Mouse (Mus musculus) bone marrow, adult 2 months (tissue): Measurements from ENCODE around the gene Slc16a11. TPM values are rescaled to one million over a fixed set of nuclear protein-coding genes. Genes with fewer than 3 reads are reported as not detected.

ENCODE experiments used
- H3K27ac ChIP-seq: fragments of 200-500 bp; 2 replicates; pipeline ENCODE4 v1.5.1; 2012; ENCODE audit warnings: low read depth, mild to moderate bottlenecking, control low read depth, inconsistent platforms, low read length; ENCODE audit not compliant: control insufficient read depth, poor library complexity, insufficient read depth
- H3K4me1 ChIP-seq: fragments of 200-500 bp; 2 replicates; pipeline ENCODE4 v1.6.1; 2011; ENCODE audit warnings: low read length; ENCODE audit not compliant: control insufficient read depth, insufficient read depth
- H3K4me3 ChIP-seq: fragments of 200-500 bp; replicated peaks from 2 replicates; pipeline ENCODE3; 2011; ENCODE audit warnings: mild to moderate bottlenecking, low read depth, low read length, control low read depth; ENCODE audit not compliant: control insufficient read depth
- CTCF ChIP-seq: fragments of 200-500 bp; IDR thresholded peaks from 2 replicates; pipeline ENCODE4 v1.5.1; 2011; ENCODE audit warnings: low read length, control low read depth; ENCODE audit not compliant: control insufficient read depth, insufficient read depth
- POLR2A ChIP-seq: fragments of 200-500 bp; IDR thresholded peaks from 2 replicates; pipeline ENCODE4 v1.6.1; 2011; ENCODE audit warnings: low read depth, mild to moderate bottlenecking, control low read depth, low read length, borderline replicate concordance; ENCODE audit not compliant: control insufficient read depth
- WGBS: fragments of 180-500 bp; shearing (Covaris S2); methylation state at CpG from one replicate; pipeline ENCODE4 v1.1.7; 2018; 5-methylcytosine and 5-hydroxymethylcytosine counted together
- polyA plus RNA-seq: library from polyadenylated mRNA; stranded (reverse); fragments of >200 nt; gene quantifications from 2 replicates; pipeline ENCODE4 v1.2.4, GENCODE M21; 2011; ENCODE audit warnings: low replicate concordance; ENCODE audit not compliant: missing spikeins, insufficient read depth, insufficient read length

Gene Slc16a11
- polyA plus RNA-seq, 1 experiment: 1.9 TPM

GRCm38 (mm10) chr11:70225798-70226601 is 13.4 kb downstream of the Slc16a11 start:
- 78% methylated on average over 27 of the region's 27 CpGs for WGBS
- Histone ChIP-seq H3K4me3 (no peak overlapping the region), H3K27ac (no peak overlapping the region), H3K4me1 (peaks cover 2% of the 10 kb centered on the region; the same call in 1 of the 2 replicates)
- TF ChIP-seq POLR2A: no peak
- no peak for TF ChIP-seq CTCF

GRCm38 (mm10) chr11:70226602-70226890 is 14.0 kb downstream of the Slc16a11 start:
- Histone ChIP-seq H3K4me3 (no peak overlapping the region), H3K27ac (no peak overlapping the region), H3K4me1 (peaks cover 2% of the 10 kb centered on the region; the same call in 1 of the 2 replicates)
- 66% methylated on average over 18 of the region's 18 CpGs for WGBS
- no peak for TF ChIP-seq CTCF
- no peak for TF ChIP-seq POLR2A

GRCm38 (mm10) chr11:70227126-70227525 is 14.6 kb downstream of the Slc16a11 start:
- Histone ChIP-seq H3K4me3 (no peak overlapping the region), H3K27ac (no peak overlapping the region), H3K4me1 (peaks cover 2% of the 10 kb centered on the region; the same call in 1 of the 2 replicates)
- 63% methylated on average over 5 of the region's 5 CpGs for WGBS
- TF ChIP-seq CTCF (no peak), POLR2A (no peak)

GRCm38 (mm10) chr11:70227661-70228245 is 15.2 kb downstream of the Slc16a11 start:
- H3K4me1 ChIP-seq: peaks cover 2% of the 10 kb centered on the region; the same call in 1 of the 2 replicates
- 77% methylated on average over 4 of the region's 4 CpGs for WGBS
- no peak overlapping the region for H3K4me3 ChIP-seq
- TF ChIP-seq POLR2A: no peak
- no peak overlapping the region for H3K27ac ChIP-seq

GRCm38 (mm10) chr11:70228828-70229227 is 16.3 kb downstream of the Slc16a11 start:
- Histone ChIP-seq H3K27ac (peak overlapping the region; percentile 23; the same call in 1 of the 2 replicates), H3K4me3 (peak overlapping the region; percentile 33), H3K4me1 (no peaks in the 10 kb centered on the region; the same call in 1 of the 2 replicates)
- TF ChIP-seq CTCF (no peak), POLR2A (peak; percentile 38; the same call in 1 of the 2 replicates)
- WGBS: 2% methylated on average over 19 of the region's 19 CpGs

- Histone ChIP-seq H3K4me3 (peak within 1 kb of the TSS; percentile 33), H3K27ac (peak within 1 kb of the TSS; percentile 23; the same call in 1 of the 2 replicates), H3K4me1 (no peaks in the 10 kb centered on the region; the same call in 1 of the 2 replicates)
- 2% methylated on average over 39 of the region's 39 CpGs for WGBS
- TF ChIP-seq POLR2A: no peak
These were observed 16.9 kb downstream of the Slc16a11 start, which contains the start of gene Bcl6b for GRCm38 (mm10) chr11:70229260-70230010. Gene Bcl6b, minus strand, starts transcription at chr11:70229798.

- no peak overlapping the region; the same call in 1 of the 2 replicates for H3K27ac ChIP-seq
- TF ChIP-seq CTCF: peak; percentile 99
- no peak; the same call in 1 of the 2 replicates for TF ChIP-seq POLR2A
- H3K4me3 ChIP-seq: no peak overlapping the region
- under 1% methylated on average over 32 of the region's 32 CpGs for WGBS
- H3K4me1 ChIP-seq: no peaks in the 10 kb centered on the region; the same call in 1 of the 2 replicates
These were observed 17.7 kb downstream of the Slc16a11 start for GRCm38 (mm10) chr11:70230239-70230727.

- Histone ChIP-seq H3K27ac (no peak overlapping the region), H3K4me3 (no peak overlapping the region), H3K4me1 (peaks cover 3% of the 10 kb centered on the region; the same call in 1 of the 2 replicates)
- WGBS: 48% methylated on average over 10 of the region's 10 CpGs
- TF ChIP-seq POLR2A: no peak
- TF ChIP-seq CTCF: no peak
These were observed 20.0 kb downstream of the Slc16a11 start for GRCm38 (mm10) chr11:70232546-70232945.
